ENCODE assay signal across 18 mouse cellular contexts in the genomic region with DNA sequence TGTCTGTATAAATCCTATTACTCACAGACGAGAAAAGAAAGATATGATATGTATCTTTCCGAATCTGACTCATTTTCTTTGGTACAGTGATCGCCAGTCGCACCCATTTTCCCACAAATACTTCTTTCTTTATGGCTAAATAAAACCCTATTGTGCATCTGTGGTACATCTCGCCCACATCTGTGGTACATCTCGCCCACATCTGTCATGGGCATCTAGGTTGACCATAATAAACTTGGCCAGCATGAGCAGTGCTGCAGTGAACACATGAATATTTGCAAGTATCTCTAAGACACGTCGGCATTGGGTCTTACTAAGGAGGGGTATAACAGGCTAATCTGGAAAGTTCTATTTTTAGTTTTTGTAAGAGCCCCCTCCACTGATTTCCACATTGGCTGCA. TPM values are rescaled to one million over a fixed set of nuclear protein-coding genes. Genes with fewer than 3 reads are reported as not detected.
DNase-seq lines count a peak whose midpoint lies in the region.
"Had no signal": no experiment of that assay in that cellular context is flagged by ENCODE, and none has a peak within 500 bp of the region (broad histone marks: within the 10 kb centered on the region; RNA-seq: fewer than 3 reads in every experiment).

No protein-coding gene starts in this region.

- peak; percentile 24 for DNase-seq in right cerebral cortex, adult 18-20 months
- no peak for DNase-seq in right cerebral cortex, postnatal 36 days (ENCODE audit: low spot score in 2 of 2)
- DNase-seq in brain, adult 2 months (ENCODE audit: low read depth, low spot score) = peak; percentile 44
- no peak for DNase-seq in yolk sac, embryonic 10.5 days (ENCODE audit: low spot score)
- no peak for DNase-seq in heart, postnatal 10 days
- DNase-seq: adrenal gland, adult 8-10 months; adrenal gland, postnatal 14 days; adrenal gland, postnatal 36 days; cerebellum, adult 11 months; cerebellum, adult 18-20 months; cerebellum, adult 8-10 months; cerebellum, adult 9-11 months; cerebellum, postnatal 14 days; cerebellum, postnatal 36 days; embryo, embryonic 11 days had no signal

- intact Hi-C loops in heart, postnatal 10 days (cut with DNase I) = no loop called here

RNA-seq across cellular contexts. Expression of a gene that starts 36.7 kb away (rescaled TPM):
- total RNA-seq in heart, postnatal 10 days (2021) = 10 to 100 TPM; 43.1 to 44.3 TPM
- total RNA-seq: common myeloid progenitor, adult 5-6 weeks had no signal

RNA-seq across cellular contexts. Expression of a gene that starts 38.5 kb away (rescaled TPM):
- 1 to 10 TPM; 2.3 to 2.7 TPM for total RNA-seq in heart, postnatal 10 days (2021)
- total RNA-seq: CH12.LX; common myeloid progenitor, adult 5-6 weeks; G1E had no signal

Comparison
In these comparisons a context has a peak if more than half of its experiments do, and no peak if none do; other contexts are left out.
1. DNase-seq: peak in right cerebral cortex, adult 18-20 months (single experiment) and brain, adult 2 months (single experiment); none in right cerebral cortex, postnatal 36 days (0 of 2), yolk sac, embryonic 10.5 days (single experiment) and heart, postnatal 10 days (0 of 2).